Mouse (Mus musculus) stomach, embryonic 15.5 days (tissue): ENCODE results near the gene Neurod4. TPM values are rescaled to one million over a fixed set of nuclear protein-coding genes. Genes with fewer than 3 reads are reported as not detected.

Experiments used
- ATAC-seq: fragments of 200-750 bp; cut with Nextera tagmentation; 2 replicates; pipeline ENCODE4 v1.8.0; 2017; ENCODE audit warnings: low read depth, moderate number of reproducible peaks, moderate TSS enrichment; ENCODE audit not compliant: insufficient read depth, low FRiP score
- H3K27ac ChIP-seq: fragments of 300-500 bp; sonication (generic); 2 replicates; pipeline ENCODE4 v1.5.1; 2015; ENCODE audit warnings: mild to moderate bottlenecking, inconsistent platforms
- H3K27me3 ChIP-seq: fragments of 300-500 bp; sonication (generic); replicated peaks from 2 replicates; pipeline ENCODE4 v1.6.1; 2015; ENCODE audit warnings: inconsistent platforms
- H3K36me3 ChIP-seq: fragments of 300-500 bp; sonication (generic); 2 replicates; pipeline ENCODE4 v1.6.1; 2015; ENCODE audit warnings: inconsistent platforms
- H3K4me1 ChIP-seq: fragments of 300-500 bp; sonication (generic); 2 replicates; pipeline ENCODE4 v1.6.1; 2015; ENCODE audit warnings: inconsistent platforms
- H3K4me2 ChIP-seq: fragments of 300-500 bp; sonication (generic); 2 replicates; pipeline ENCODE4 v1.6.1; 2015; ENCODE audit warnings: mild to moderate bottlenecking, inconsistent platforms
- H3K4me3 ChIP-seq: fragments of 300-500 bp; sonication (generic); replicated peaks from 2 replicates; pipeline ENCODE4 v1.5.1; 2015; ENCODE audit warnings: inconsistent platforms
- H3K9ac ChIP-seq: fragments of 300-500 bp; sonication (generic); 2 replicates; pipeline ENCODE4 v1.6.1; 2015; ENCODE audit warnings: inconsistent platforms
- H3K9me3 ChIP-seq: fragments of 300-500 bp; sonication (generic); 2 replicates; pipeline ENCODE4 v1.6.1; 2016; ENCODE audit warnings: inconsistent platforms
- WGBS: fragments of 180-500 bp; shearing (Covaris S2); methylation state at CpG from one replicate; pipeline ENCODE4 v1.1.7; 2015; 5-methylcytosine and 5-hydroxymethylcytosine counted together
- polyA plus RNA-seq: library from polyadenylated mRNA; unstranded; fragments of >200 nt; fragmentation: Nextera tagmentation; extraction: Ambion mirVana; gene quantifications from 2 replicates; pipeline ENCODE4 v1.2.1, GENCODE M21; 2015

Neurod4 gene
- polyA plus RNA-seq, 1 experiment from 2014 or later: 0.13 TPM

GRCm38 (mm10) chr10:130293741-130294408 is 13.8 kb upstream of the Neurod4 start:
- H3K4me1 ChIP-seq: no peaks in the 10 kb centered on the region
- no peak for ATAC-seq
- no peak overlapping the region for H3K4me3 ChIP-seq
- WGBS: 25% methylated on average over 3 of the region's 3 CpGs
- H3K27ac ChIP-seq: no peak overlapping the region
- no peaks in the 10 kb centered on the region for H3K9me3 ChIP-seq
- no peak overlapping the region for H3K9ac ChIP-seq
- H3K27me3 ChIP-seq: no peaks in the 10 kb centered on the region
- no peak overlapping the region for H3K4me2 ChIP-seq
- no peaks in the 10 kb centered on the region for H3K36me3 ChIP-seq

- Histone ChIP-seq H3K4me1 (no peaks in the 10 kb centered on the region), H3K4me2 (no peak overlapping the region), H3K9me3 (no peaks in the 10 kb centered on the region), H3K36me3 (no peaks in the 10 kb centered on the region), H3K27me3 (no peaks in the 10 kb centered on the region), H3K27ac (no peak overlapping the region), H3K9ac (no peak overlapping the region), H3K4me3 (no peak overlapping the region)
- 49% methylated on average over 3 of the region's 3 CpGs for WGBS
- no peak for ATAC-seq
Observed at GRCm38 (mm10) chr10:130288007-130288406, 8.0 kb upstream of the Neurod4 start.

GRCm38 (mm10) chr10:130287201-130287600 is 7.2 kb upstream of the Neurod4 start:
- no peak overlapping the region for H3K27ac ChIP-seq
- no peak overlapping the region for H3K4me3 ChIP-seq
- H3K4me2 ChIP-seq: no peak overlapping the region
- H3K36me3 ChIP-seq: no peaks in the 10 kb centered on the region
- no peak for ATAC-seq
- no peaks in the 10 kb centered on the region for H3K4me1 ChIP-seq
- WGBS: 76% methylated on average over 1 of the region's 1 CpGs
- no peaks in the 10 kb centered on the region for H3K27me3 ChIP-seq
- no peaks in the 10 kb centered on the region for H3K9me3 ChIP-seq
- no peak overlapping the region for H3K9ac ChIP-seq

GRCm38 (mm10) chr10:130281982-130282449 is 2.0 kb upstream of the Neurod4 start:
- H3K27ac ChIP-seq: no peak overlapping the region
- H3K4me2 ChIP-seq: no peak overlapping the region
- 24% methylated on average over 1 of the region's 1 CpGs for WGBS
- H3K4me1 ChIP-seq: no peaks in the 10 kb centered on the region
- no peaks in the 10 kb centered on the region for H3K27me3 ChIP-seq
- no peaks in the 10 kb centered on the region for H3K9me3 ChIP-seq
- no peaks in the 10 kb centered on the region for H3K36me3 ChIP-seq
- H3K4me3 ChIP-seq: no peak overlapping the region
- ATAC-seq: no peak
- no peak overlapping the region for H3K9ac ChIP-seq

GRCm38 (mm10) chr10:130276496-130276895 is 3.5 kb downstream of the Neurod4 start:
- H3K4me1 ChIP-seq: no peaks in the 10 kb centered on the region
- H3K9ac ChIP-seq: no peak overlapping the region
- H3K27me3 ChIP-seq: no peaks in the 10 kb centered on the region
- H3K36me3 ChIP-seq: no peaks in the 10 kb centered on the region
- no peak overlapping the region for H3K4me3 ChIP-seq
- WGBS: 74% methylated on average over 2 of the region's 2 CpGs
- no peak overlapping the region for H3K4me2 ChIP-seq
- no peak overlapping the region for H3K27ac ChIP-seq
- no peak for ATAC-seq
- H3K9me3 ChIP-seq: no peaks in the 10 kb centered on the region

- Histone ChIP-seq H3K4me2 (no peak overlapping the region), H3K36me3 (no peaks in the 10 kb centered on the region), H3K9ac (no peak overlapping the region), H3K27me3 (no peaks in the 10 kb centered on the region), H3K9me3 (no peaks in the 10 kb centered on the region), H3K4me1 (no peaks in the 10 kb centered on the region), H3K4me3 (no peak overlapping the region), H3K27ac (no peak overlapping the region)
- 67% methylated on average over 2 of the region's 2 CpGs for WGBS
- no peak for ATAC-seq
Observed at GRCm38 (mm10) chr10:130275759-130276158, 4.3 kb downstream of the Neurod4 start.

DNA sequence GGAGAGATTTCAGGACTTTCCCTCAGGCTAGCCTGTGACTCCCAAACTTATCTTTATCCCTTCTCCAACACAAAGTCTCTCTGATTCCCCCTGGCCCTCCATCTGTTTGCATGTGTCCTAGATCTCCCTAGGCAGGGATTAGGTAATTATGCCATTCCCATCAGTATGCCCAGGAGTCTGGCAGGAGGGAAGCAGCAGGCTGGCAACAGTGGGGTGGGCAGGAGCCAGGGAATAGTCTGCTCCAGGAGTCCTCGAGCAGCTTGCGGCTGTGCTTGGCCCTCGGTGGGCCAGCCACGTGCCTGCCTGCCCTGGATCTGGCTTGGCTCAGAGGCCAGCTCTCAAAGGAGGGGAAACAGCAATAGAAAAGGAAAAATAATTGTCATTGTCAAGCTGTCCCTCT is 16.8 kb downstream of the Neurod4 start:
- Histone ChIP-seq H3K27ac (no peak overlapping the region), H3K27me3 (no peaks in the 10 kb centered on the region), H3K4me3 (no peak overlapping the region), H3K4me1 (no peaks in the 10 kb centered on the region), H3K4me2 (no peak overlapping the region), H3K9me3 (no peaks in the 10 kb centered on the region), H3K9ac (no peak overlapping the region), H3K36me3 (no peaks in the 10 kb centered on the region)
- ATAC-seq: no peak
- WGBS: 58% methylated on average over 4 of the region's 4 CpGs

DNA sequence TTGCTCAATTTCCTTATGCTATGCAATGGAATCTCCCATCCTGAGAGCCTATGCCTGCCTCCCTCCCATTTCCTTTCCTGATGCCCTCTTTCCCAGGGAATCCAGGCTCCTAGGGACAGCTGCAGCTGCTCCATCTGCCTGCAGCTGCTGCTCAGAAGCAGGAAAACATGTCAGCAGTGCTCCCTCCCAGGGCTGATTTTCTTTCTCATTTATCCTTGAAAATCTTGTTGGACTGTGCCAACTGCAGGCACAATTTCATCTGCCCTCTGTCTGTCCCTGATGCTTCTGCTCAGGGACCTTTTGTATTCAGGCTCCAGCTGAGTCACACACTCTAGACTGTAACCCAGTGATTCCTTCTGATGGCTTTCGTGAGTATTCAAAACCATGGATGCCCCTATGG is 20.6 kb downstream of the Neurod4 start:
- Histone ChIP-seq H3K27ac (no peak overlapping the region), H3K27me3 (no peaks in the 10 kb centered on the region), H3K4me2 (no peak overlapping the region), H3K9me3 (no peaks in the 10 kb centered on the region), H3K4me3 (no peak overlapping the region), H3K4me1 (no peaks in the 10 kb centered on the region), H3K36me3 (no peaks in the 10 kb centered on the region), H3K9ac (no peak overlapping the region)
- ATAC-seq: no peak
- 71% methylated on average over 1 of the region's 1 CpGs for WGBS

DNA sequence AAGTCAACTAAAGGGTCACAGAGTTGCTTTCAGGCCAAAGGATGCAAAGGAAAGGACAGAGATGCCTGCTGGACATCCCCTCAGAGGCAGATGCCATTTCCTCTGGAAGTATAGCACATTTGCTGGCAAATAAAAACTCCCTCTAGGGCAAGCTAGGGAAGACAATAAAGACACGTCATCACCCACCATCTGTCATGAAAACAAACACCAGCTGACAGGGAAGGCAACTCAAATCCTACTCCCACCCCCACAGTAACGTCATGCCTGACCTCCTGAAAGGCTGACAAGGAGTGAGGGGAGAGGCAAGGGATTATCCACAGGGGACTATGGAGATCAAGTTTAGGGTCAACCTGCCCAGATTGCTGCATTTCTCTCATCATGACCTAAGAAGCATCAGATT is 35.8 kb downstream of the Neurod4 start:
- WGBS: 3% methylated on average over 2 of the region's 2 CpGs
- ATAC-seq: no peak
- no peaks in the 10 kb centered on the region for H3K9me3 ChIP-seq
- no peaks in the 10 kb centered on the region for H3K36me3 ChIP-seq
- H3K9ac ChIP-seq: no peak overlapping the region
- no peaks in the 10 kb centered on the region for H3K27me3 ChIP-seq
- no peak overlapping the region for H3K27ac ChIP-seq
- no peak overlapping the region for H3K4me3 ChIP-seq
- no peaks in the 10 kb centered on the region for H3K4me1 ChIP-seq
- no peak overlapping the region for H3K4me2 ChIP-seq

DNA sequence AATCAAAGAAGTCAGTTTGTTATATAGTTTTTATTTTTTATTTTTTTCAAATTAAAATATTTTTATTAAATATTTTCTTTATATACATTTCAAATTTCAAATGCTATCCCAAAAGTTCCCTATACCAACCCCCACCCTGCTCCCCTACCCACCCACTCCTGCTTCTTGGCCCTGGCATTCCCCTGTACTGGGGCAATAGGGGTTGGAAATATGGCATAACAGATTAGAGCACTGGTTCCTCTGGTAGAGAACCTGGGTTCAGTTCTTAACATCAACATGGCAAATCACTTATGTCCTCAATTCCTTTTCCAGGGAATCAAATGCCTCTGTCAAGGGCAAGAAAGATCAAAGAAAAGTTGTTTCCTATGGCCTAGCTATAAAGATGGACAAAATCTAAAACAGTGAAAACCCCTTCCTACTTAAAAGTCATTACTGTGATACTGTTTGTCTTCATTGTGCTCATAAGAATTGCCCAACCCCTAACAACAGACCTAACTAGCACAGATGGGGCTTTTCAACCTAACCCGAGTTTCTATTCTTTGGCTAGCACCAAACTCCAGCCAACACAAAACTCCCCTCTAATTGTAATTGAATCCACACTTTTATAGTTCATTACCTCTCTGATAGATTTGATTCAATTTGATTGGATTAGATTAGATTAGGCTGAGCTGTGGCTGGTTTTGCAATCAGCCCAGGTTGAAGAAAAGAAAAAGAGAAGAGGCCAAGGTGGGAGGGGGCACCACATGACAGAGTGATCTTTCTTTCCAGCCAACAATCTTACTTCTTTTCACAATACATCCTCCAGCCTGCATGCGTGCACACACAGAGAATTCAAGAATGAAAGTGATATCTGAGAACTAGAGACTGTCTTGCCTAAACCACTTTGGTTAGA is 41.5 kb downstream of the Neurod4 start:
- H3K4me1 ChIP-seq: no peaks in the 10 kb centered on the region
- WGBS: 72% methylated on average over 2 of the region's 2 CpGs
- H3K4me2 ChIP-seq: no peak overlapping the region
- no peak for ATAC-seq
- H3K9ac ChIP-seq: no peak overlapping the region
- H3K27ac ChIP-seq: no peak overlapping the region
- no peak overlapping the region for H3K4me3 ChIP-seq
- H3K9me3 ChIP-seq: no peaks in the 10 kb centered on the region
- no peaks in the 10 kb centered on the region for H3K27me3 ChIP-seq
- H3K36me3 ChIP-seq: no peaks in the 10 kb centered on the region

DNA sequence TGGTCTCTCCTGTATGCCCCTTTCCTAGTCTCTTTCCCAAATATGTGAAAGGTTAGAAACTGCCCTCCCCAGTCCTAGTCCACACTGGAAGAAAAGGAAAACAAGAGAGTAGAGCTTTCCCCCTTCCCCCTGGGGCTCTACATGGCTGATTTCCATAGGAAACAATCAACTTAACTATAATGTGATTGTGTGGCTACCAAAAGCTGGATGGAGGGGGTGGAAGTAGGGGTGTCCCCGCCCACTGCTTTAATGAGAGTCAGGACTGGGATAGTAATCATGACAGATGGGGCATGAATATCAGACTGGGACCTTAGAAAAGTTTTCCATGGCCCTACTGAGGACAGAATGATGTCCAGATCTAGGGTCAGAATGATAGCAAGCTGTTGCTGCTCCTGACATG is 45.5 kb downstream of the Neurod4 start:
- H3K4me3 ChIP-seq: no peak overlapping the region
- H3K9ac ChIP-seq: no peak overlapping the region
- no peaks in the 10 kb centered on the region for H3K27me3 ChIP-seq
- ATAC-seq: no peak
- no peaks in the 10 kb centered on the region for H3K4me1 ChIP-seq
- no peaks in the 10 kb centered on the region for H3K36me3 ChIP-seq
- H3K4me2 ChIP-seq: no peak overlapping the region
- H3K27ac ChIP-seq: no peak overlapping the region
- 45% methylated on average over 1 of the region's 1 CpGs for WGBS
- H3K9me3 ChIP-seq: no peaks in the 10 kb centered on the region

DNA sequence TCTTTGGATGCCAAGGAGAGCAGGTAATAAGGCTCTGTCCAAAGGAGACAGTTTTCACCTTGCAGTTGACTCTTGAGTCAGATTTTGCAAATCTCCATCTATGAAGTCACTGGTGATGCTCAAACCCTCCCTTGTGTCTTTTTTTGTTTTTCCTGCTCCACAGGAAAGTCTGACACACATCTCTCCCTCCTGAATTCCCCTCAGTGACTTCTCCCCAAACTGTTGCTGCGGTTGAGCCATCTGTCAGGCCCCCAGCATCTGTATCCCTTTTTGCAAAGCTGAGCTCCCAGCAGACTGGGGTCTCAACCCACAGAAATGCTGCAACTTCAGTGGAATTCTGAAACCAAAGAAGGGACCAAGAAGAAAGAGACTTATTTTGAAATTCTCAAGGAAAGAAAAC is 47.9 kb downstream of the Neurod4 start:
- Histone ChIP-seq H3K27me3 (no peaks in the 10 kb centered on the region), H3K4me2 (no peak overlapping the region), H3K4me1 (no peaks in the 10 kb centered on the region), H3K4me3 (no peak overlapping the region), H3K9me3 (no peaks in the 10 kb centered on the region), H3K27ac (no peak overlapping the region), H3K36me3 (no peaks in the 10 kb centered on the region), H3K9ac (no peak overlapping the region)
- 88% methylated on average over 1 of the region's 1 CpGs for WGBS
- ATAC-seq: no peak
